Mouse (Mus musculus): ENCODE measurements around the gene A530084C06Rik. TPM values are rescaled to one million over a fixed set of nuclear protein-coding genes. Genes with fewer than 3 reads are reported as not detected.

The A530084C06Rik gene
- polyA plus RNA-seq (2016; fragmentation: Nextera tagmentation; extraction: Ambion mirVana) = not detected in 2 replicates

DNA sequence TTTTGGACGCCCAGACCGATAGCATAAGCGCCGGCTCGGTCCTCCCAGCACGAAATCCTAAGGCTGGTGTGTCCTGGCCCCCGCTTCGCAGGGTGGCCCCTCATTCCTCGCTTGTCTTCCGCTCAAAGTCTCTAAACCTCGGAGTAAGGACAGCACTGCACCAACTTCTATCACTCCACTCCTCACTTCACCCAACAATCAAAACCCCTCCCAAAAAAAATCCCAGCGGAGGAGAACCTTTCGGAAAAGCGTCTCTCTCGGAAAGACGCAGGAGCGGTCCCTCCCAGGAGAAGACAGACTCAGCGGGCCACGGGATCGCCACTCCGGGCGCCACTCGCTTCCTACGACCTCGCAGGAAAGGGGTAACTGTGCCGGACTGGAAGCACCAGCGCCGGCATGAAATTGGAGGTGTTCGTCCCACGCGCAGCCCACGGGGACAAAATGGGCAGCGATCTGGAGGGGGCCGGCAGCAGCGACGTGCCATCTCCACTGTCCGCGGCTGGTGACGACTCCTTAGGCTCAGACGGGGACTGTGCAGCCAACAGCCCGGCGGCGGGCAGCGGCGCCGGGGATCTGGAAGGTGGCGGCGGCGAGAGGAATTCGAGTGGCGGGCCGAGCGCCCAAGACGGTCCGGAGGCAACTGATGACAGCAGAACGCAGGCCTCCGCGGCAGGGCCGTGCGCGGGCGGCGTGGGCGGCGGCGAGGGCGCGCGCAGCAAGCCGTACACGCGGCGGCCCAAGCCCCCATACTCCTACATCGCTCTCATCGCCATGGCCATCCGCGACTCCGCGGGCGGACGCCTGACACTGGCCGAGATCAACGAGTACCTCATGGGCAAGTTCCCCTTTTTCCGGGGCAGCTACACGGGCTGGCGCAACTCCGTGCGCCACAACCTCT lies at the start of gene A530084C06Rik:
A530084C06Rik (minus strand) TSS at position 813 of the 898 bp plus-strand sequence.
- DNase-seq (ENCODE audit: low spot score) = peak; percentile 66
- H3K27me3 ChIP-seq (ENCODE audit: low read depth, poor library complexity, severe bottlenecking) = peaks cover 100% of the 10 kb centered on the region
- peak within 1 kb of the TSS; percentile 38; the same call in 1 of the 2 replicates for H3K27ac ChIP-seq (replicated peaks)
- peaks cover 35% of the 10 kb centered on the region for H3K4me1 ChIP-seq
- under 1% methylated on average over 88 of the region's 88 CpGs for WGBS
- H3K36me3 ChIP-seq = no peaks in the 10 kb centered on the region
- H3K9me3 ChIP-seq (replicated peaks) = no peaks in the 10 kb centered on the region
- H3K4me3 ChIP-seq = peak within 1 kb of the TSS; percentile 72

DNA sequence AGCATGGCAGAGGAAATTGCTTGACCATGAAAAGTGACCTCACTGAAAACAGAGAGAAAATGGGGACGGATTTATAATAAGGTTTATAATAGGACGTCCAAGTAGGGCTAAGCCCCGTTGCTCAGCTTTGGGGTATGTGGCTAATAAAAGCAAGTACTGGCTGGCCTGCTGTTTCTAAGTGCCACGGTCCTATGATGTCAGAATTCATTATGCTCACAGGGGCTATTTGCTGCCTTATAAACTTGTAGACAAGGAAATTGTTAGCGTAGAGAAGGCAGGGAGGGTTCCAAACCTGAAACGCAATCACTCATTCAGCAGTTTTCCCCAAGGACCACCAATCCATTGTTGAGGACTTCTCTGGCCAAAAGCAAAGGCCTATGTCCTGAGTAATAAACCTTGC lies 44.8 kb upstream of the A530084C06Rik start:
- H3K4me1 ChIP-seq = no peaks in the 10 kb centered on the region
- no peak overlapping the region for H3K27ac ChIP-seq (replicated peaks)
- no peaks in the 10 kb centered on the region for H3K36me3 ChIP-seq
- 85% methylated on average over 6 of the region's 6 CpGs for WGBS
- no peak overlapping the region for H3K4me3 ChIP-seq
- no peaks in the 10 kb centered on the region for H3K27me3 ChIP-seq (ENCODE audit: low read depth, poor library complexity, severe bottlenecking)
- no peak for DNase-seq (ENCODE audit: low spot score)
- H3K9me3 ChIP-seq (replicated peaks) = no peaks in the 10 kb centered on the region

- no peak for DNase-seq (ENCODE audit: low spot score)
- Histone ChIP-seq H3K9me3 (replicated peaks) (no peaks in the 10 kb centered on the region), H3K27ac (replicated peaks) (no peak overlapping the region), H3K4me3 (no peak overlapping the region), H3K4me1 (no peaks in the 10 kb centered on the region), H3K36me3 (no peaks in the 10 kb centered on the region), H3K27me3 (ENCODE audit: low read depth, poor library complexity, severe bottlenecking) (no peaks in the 10 kb centered on the region)
- 91% methylated on average over 5 of the region's 5 CpGs for WGBS
These were observed 40.4 kb upstream of the A530084C06Rik start for GRCm38 (mm10) chr13:31599576-31599975.

DNA sequence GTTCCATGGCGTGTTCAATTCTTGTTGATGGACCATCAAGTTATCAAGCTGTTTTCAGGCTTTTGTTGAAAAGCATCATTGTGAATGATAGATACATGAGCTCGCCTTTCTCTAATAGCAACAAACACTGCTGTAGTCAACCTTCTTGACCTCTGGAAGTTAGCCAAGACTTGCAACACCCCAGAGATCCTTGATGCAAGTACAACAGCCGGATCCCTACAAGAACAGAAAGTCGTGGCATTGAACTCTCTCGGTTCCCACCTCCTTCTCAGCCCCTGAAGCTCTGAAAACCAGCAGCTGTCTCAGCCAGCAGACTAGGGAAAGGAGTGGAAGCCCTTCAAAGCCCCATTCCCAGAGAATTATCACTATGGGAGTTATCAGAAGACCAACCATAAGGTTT lies 28.2 kb upstream of the A530084C06Rik start:
- 87% methylated on average over 5 of the region's 5 CpGs for WGBS
- Histone ChIP-seq H3K27ac (replicated peaks) (no peak overlapping the region), H3K9me3 (replicated peaks) (no peaks in the 10 kb centered on the region), H3K4me1 (no peaks in the 10 kb centered on the region), H3K36me3 (no peaks in the 10 kb centered on the region), H3K4me3 (no peak overlapping the region), H3K27me3 (ENCODE audit: low read depth, poor library complexity, severe bottlenecking) (no peaks in the 10 kb centered on the region)
- DNase-seq (ENCODE audit: low spot score) = no peak

GRCm38 (mm10) chr13:31579866-31580265 lies 20.7 kb upstream of the A530084C06Rik start:
- 67% methylated on average over 9 of the region's 9 CpGs for WGBS
- Histone ChIP-seq H3K9me3 (replicated peaks) (no peaks in the 10 kb centered on the region), H3K27me3 (ENCODE audit: low read depth, poor library complexity, severe bottlenecking) (no peaks in the 10 kb centered on the region)

GRCm38 (mm10) chr13:31578389-31578788 lies 19.3 kb upstream of the A530084C06Rik start:
- no peak for DNase-seq (ENCODE audit: low spot score)
- WGBS = 71% methylated on average over 10 of the region's 10 CpGs
- no peaks in the 10 kb centered on the region for H3K36me3 ChIP-seq
- no peaks in the 10 kb centered on the region for H3K27me3 ChIP-seq (ENCODE audit: low read depth, poor library complexity, severe bottlenecking)
- no peak overlapping the region for H3K27ac ChIP-seq (replicated peaks)
- H3K4me1 ChIP-seq = peaks cover 15% of the 10 kb centered on the region
- no peak overlapping the region for H3K4me3 ChIP-seq
- H3K9me3 ChIP-seq (replicated peaks) = no peaks in the 10 kb centered on the region

More at GRCm38 (mm10) chr13:31579866-31580265, 20.7 kb upstream of the A530084C06Rik start:
- H3K4me3 ChIP-seq = no peak overlapping the region
- peaks cover 15% of the 10 kb centered on the region for H3K4me1 ChIP-seq
- no peak overlapping the region for H3K27ac ChIP-seq (replicated peaks)
- no peak for DNase-seq (ENCODE audit: low spot score)
- H3K36me3 ChIP-seq = no peaks in the 10 kb centered on the region

- WGBS = 52% methylated on average over 6 of the region's 6 CpGs
- Histone ChIP-seq H3K36me3 (no peaks in the 10 kb centered on the region), H3K4me1 (peaks cover 15% of the 10 kb centered on the region), H3K27ac (replicated peaks) (0 out of 2 replicates have a peak overlapping the region, but pooled peaks have one; percentile 9), H3K4me3 (no peak overlapping the region), H3K27me3 (ENCODE audit: low read depth, poor library complexity, severe bottlenecking) (no peaks in the 10 kb centered on the region), H3K9me3 (replicated peaks) (no peaks in the 10 kb centered on the region)
- peak; percentile 15 for DNase-seq (ENCODE audit: low spot score)
These were observed 18.4 kb upstream of the A530084C06Rik start for GRCm38 (mm10) chr13:31577576-31577975.

GRCm38 (mm10) chr13:31576696-31577095 lies 17.6 kb upstream of the A530084C06Rik start:
- Histone ChIP-seq H3K36me3 (no peaks in the 10 kb centered on the region), H3K4me3 (no peak overlapping the region), H3K27me3 (ENCODE audit: low read depth, poor library complexity, severe bottlenecking) (no peaks in the 10 kb centered on the region), H3K4me1 (peaks cover 15% of the 10 kb centered on the region), H3K27ac (replicated peaks) (no peak overlapping the region), H3K9me3 (replicated peaks) (no peaks in the 10 kb centered on the region)
- 76% methylated on average over 4 of the region's 4 CpGs for WGBS
- no peak for DNase-seq (ENCODE audit: low spot score)

GRCm38 (mm10) chr13:31574627-31575026 lies 15.5 kb upstream of the A530084C06Rik start:
- Histone ChIP-seq H3K27me3 (ENCODE audit: low read depth, poor library complexity, severe bottlenecking) (no peaks in the 10 kb centered on the region; the same call in 1 of the 2 replicates), H3K9me3 (replicated peaks) (no peaks in the 10 kb centered on the region), H3K36me3 (no peaks in the 10 kb centered on the region), H3K4me3 (no peak overlapping the region), H3K4me1 (peaks cover 15% of the 10 kb centered on the region), H3K27ac (replicated peaks) (no peak overlapping the region)
- DNase-seq (ENCODE audit: low spot score) = no peak
- 79% methylated on average over 3 of the region's 3 CpGs for WGBS

DNA sequence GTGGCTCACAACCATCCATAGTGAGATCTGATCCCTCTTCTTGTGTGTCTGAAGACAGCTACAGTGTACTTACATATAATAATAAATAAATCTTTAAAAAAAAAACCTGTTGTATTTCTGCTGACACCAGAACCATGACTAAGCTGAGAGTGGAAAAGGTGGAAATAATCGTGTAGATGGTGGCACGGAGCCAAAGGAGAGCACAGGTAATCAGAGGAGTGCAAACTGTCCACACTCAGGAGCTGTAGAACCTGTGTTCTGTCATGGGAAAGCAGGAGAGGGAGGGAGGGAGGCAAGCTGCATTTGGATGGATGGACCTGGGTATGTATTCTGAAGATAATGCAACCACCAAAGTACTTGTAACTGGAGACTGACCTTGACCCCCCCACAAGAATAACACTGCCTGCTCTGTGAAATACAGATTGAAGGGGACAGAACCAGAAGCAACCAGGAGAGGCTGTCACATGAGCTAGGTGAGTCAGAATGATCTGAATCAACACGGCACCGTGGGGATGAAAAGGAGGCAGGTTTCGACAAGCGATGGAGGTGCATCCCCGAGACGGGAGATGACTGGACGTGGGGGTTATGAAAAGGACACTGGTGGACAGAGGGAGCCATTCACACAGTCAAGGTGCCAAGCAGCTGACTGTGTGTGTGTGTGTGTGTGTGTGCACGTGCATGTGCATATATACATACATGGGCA lies 13.8 kb upstream of the A530084C06Rik start:
- no peak overlapping the region for H3K27ac ChIP-seq (replicated peaks)
- H3K36me3 ChIP-seq = no peaks in the 10 kb centered on the region
- H3K27me3 ChIP-seq (ENCODE audit: low read depth, poor library complexity, severe bottlenecking) = no peaks in the 10 kb centered on the region; the same call in 1 of the 2 replicates
- no peak overlapping the region for H3K4me3 ChIP-seq
- H3K9me3 ChIP-seq (replicated peaks) = no peaks in the 10 kb centered on the region
- H3K4me1 ChIP-seq = peaks cover 8% of the 10 kb centered on the region
- DNase-seq (ENCODE audit: low spot score) = no peak
- 89% methylated on average over 10 of the region's 10 CpGs for WGBS

- 85% methylated on average over 6 of the region's 6 CpGs for WGBS
- no peaks in the 10 kb centered on the region for H3K9me3 ChIP-seq (replicated peaks)
These were observed 8.6 kb upstream of the A530084C06Rik start for GRCm38 (mm10) chr13:31567617-31568294.

GRCm38 (mm10) chr13:31567099-31567498 lies 8.0 kb upstream of the A530084C06Rik start:
- no peak overlapping the region for H3K27ac ChIP-seq (replicated peaks)
- no peak for DNase-seq (ENCODE audit: low spot score)
- no peaks in the 10 kb centered on the region for H3K36me3 ChIP-seq
- H3K9me3 ChIP-seq (replicated peaks) = no peaks in the 10 kb centered on the region
- WGBS = 84% methylated on average over 8 of the region's 8 CpGs
- peaks cover 41% of the 10 kb centered on the region for H3K27me3 ChIP-seq (ENCODE audit: low read depth, poor library complexity, severe bottlenecking)
- H3K4me1 ChIP-seq = peaks cover 11% of the 10 kb centered on the region
- no peak overlapping the region for H3K4me3 ChIP-seq

More at GRCm38 (mm10) chr13:31567617-31568294, 8.6 kb upstream of the A530084C06Rik start:
- no peak for DNase-seq (ENCODE audit: low spot score)
- peaks cover 35% of the 10 kb centered on the region for H3K27me3 ChIP-seq (ENCODE audit: low read depth, poor library complexity, severe bottlenecking)
- peaks cover 4% of the 10 kb centered on the region; the same call in 1 of the 2 replicates for H3K4me1 ChIP-seq
- H3K4me3 ChIP-seq = no peak overlapping the region
- no peak overlapping the region for H3K27ac ChIP-seq (replicated peaks)
- no peaks in the 10 kb centered on the region for H3K36me3 ChIP-seq

Data from midbrain, embryonic 10.5 days (tissue).